Mouse (Mus musculus): Measurements from ENCODE around the gene Krt82.

Krt82 gene

GRCm38 (mm10) chr15:101550567-101550966, at the start of gene Krt82:
TSS of gene Krt82 (minus strand) at chr15:101550667.
- no peak for DNase-seq (ENCODE audit: low read depth, low spot score)

DNA sequence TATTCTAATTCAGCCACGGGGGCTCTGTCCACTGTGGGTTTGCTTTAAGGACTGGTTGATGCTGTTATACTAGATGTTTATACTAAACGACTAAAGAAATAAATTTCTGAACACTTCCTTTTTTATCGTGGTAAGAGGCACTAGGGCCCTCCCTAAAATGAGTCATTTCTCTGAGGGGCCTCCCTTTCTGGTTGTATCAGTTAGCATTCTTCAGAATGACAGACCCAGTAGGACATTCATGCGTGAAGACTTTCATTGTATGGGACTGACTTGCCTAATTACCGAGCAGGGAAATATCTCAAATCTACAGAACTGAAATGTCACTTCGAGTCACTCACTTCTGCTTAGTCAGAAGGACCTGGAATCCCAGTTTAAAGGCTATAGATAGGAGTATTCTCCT, 48.7 kb upstream of the Krt82 start:
- no peak for DNase-seq (ENCODE audit: low read depth, low spot score)

DNA sequence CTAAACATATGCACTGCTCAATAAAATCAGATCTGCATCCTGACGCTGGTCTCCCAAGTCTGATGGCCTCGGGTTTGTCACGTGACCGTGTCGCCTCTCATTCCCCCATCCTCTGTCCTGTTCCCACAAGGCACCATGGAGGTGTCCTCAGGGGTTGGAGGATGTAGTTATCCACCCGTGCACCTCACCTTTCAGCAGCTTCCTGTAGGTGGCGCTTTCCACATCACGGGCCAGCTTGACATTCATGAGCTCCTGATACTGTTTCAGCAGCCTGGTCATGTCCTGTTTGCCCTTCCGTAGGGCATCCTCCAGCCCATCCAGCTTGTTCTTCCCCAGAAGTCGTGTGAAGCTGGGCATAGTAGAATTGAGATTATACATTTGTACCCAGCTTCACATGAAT, 37.7 kb upstream of the Krt82 start:
- DNase-seq (ENCODE audit: low read depth, low spot score): no peak

- DNase-seq (ENCODE audit: low read depth, low spot score): no peak
Observed at GRCm38 (mm10) chr15:101584456-101584855, 34.0 kb upstream of the Krt82 start.

DNA sequence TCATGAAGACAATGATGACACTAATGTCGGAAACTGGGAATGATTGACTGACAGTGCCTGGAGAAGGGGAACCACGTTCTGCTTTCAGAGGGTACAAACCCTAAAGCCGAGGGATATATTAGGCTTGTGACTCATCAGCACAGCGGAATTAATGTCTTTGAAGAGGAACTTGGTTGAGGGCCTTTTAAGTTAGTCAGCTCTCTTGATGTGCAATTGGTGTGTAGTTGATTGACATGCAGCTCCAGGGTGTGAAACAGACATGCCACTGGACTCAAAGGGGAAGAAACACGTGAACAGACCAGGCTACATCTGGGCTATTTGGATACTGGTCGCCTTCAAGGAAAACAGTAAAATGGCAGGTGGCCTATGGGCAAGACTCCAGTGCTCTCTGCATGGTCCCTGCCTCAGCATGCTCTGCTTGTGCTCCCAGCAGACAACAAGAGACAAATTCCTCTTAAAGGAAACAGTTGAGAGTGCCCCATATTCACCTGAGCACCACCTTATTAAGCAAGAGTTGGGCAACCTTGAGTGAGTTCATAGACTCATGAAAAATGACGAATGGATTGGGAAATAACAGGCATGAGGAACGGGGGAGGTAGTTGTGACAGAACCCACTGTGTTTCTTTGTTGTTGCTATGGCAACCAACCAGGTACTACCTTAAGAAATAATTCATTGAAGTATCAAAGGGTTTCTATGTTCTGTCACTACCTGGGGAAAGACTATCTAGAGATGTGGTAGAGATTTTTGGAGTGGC, 32.9 kb upstream of the Krt82 start:
- DNase-seq (ENCODE audit: low read depth, low spot score): no peak

GRCm38 (mm10) chr15:101581701-101582100, 31.2 kb upstream of the Krt82 start:
- DNase-seq (ENCODE audit: low read depth, low spot score): no peak

DNA sequence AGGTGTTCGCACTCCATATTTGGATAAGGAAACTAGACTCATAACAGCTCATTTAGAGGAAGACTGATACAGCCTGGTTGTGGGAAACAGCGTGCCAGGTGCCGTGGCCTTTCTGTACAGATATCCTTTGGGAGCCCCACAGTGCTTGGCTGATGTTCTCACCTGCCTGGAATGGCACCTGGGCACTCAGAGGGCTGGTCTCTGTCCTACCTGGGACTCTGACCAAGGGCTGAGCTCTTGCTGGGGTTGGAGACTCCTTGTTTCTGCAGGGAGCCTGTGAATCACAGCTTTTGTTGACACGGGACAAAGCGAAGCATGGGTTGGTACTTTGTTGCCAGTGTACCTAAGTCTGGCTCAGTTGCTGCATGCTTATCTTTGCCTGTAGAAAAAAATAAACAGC, 25.0 kb upstream of the Krt82 start:
- DNase-seq (ENCODE audit: low read depth, low spot score): no peak

- DNase-seq (ENCODE audit: low read depth, low spot score): no peak
Observed at GRCm38 (mm10) chr15:101573796-101574345, 23.4 kb upstream of the Krt82 start, which contains the start of gene Krt75. TSS of gene Krt75 (minus strand) at chr15:101573904.

- no peak for DNase-seq (ENCODE audit: low read depth, low spot score)
Observed at GRCm38 (mm10) chr15:101567780-101568179, 17.3 kb upstream of the Krt82 start.

- DNase-seq (ENCODE audit: low read depth, low spot score): no peak
Observed at GRCm38 (mm10) chr15:101562850-101563249, 12.4 kb upstream of the Krt82 start, which contains the start of gene Krt90. TSS of gene Krt90 (minus strand) at chr15:101562950.

GRCm38 (mm10) chr15:101558034-101558646, 7.7 kb upstream of the Krt82 start:
- DNase-seq (ENCODE audit: low read depth, low spot score): no peak

DNA sequence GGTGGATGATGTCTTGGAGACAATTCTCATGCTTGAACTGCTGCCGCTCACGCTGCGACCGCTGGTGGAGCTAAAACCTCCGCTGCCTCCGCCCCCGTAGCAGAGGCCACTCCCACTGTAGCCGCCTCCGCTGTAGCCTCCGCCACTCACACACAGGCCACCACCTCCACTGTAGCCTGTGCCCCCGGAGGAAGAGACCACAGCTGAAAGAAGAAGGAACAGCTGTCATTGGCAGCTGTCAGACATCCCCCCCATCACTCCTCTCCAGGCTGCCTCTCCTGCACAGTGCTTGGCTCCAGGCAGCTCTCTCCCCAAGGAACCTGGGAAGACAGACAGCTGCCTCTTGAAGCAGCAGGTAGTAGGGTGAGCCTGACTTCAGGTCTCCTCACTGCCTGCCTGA, 2.7 kb upstream of the Krt82 start:
- no peak for DNase-seq (ENCODE audit: low read depth, low spot score)

DNA sequence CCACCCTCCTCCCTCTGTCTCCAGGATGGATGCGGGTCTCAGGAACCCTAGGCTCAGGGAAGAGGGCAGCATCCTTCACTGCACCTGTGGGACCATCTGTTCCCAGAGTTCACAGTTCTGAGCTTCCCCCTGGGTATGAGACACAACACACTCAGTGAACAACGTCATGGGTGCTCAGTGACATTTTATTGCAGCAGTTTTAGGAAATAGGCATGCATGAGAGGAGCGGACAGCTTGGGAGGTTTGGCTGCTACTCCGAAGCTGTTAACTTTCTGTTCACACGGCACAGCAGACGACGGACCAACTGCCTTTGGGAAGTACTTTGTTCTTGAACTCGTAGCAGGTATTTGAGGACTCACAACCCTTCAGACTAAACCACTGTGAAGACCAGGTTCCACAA, 1.7 kb upstream of the Krt82 start:
- DNase-seq (ENCODE audit: low read depth, low spot score): no peak

GRCm38 (mm10) chr15:101544478-101544877, 6.0 kb downstream of the Krt82 start:
- DNase-seq (ENCODE audit: low read depth, low spot score): no peak

GRCm38 (mm10) chr15:101542543-101542942, 7.9 kb downstream of the Krt82 start:
- no peak for DNase-seq (ENCODE audit: low read depth, low spot score)

- no peak for DNase-seq (ENCODE audit: low read depth, low spot score)
Observed at GRCm38 (mm10) chr15:101538580-101538900, 11.9 kb downstream of the Krt82 start.

GRCm38 (mm10) chr15:101537864-101538579, 12.4 kb downstream of the Krt82 start:
- no peak for DNase-seq (ENCODE audit: low read depth, low spot score)

- no peak for DNase-seq (ENCODE audit: low read depth, low spot score)
Observed at GRCm38 (mm10) chr15:101536054-101536850, 14.2 kb downstream of the Krt82 start.

- no peak for DNase-seq (ENCODE audit: low read depth, low spot score)
Observed at GRCm38 (mm10) chr15:101532720-101533119, 17.7 kb downstream of the Krt82 start, which contains the start of gene Krt84. TSS of gene Krt84 (minus strand) at chr15:101532820.

DNA sequence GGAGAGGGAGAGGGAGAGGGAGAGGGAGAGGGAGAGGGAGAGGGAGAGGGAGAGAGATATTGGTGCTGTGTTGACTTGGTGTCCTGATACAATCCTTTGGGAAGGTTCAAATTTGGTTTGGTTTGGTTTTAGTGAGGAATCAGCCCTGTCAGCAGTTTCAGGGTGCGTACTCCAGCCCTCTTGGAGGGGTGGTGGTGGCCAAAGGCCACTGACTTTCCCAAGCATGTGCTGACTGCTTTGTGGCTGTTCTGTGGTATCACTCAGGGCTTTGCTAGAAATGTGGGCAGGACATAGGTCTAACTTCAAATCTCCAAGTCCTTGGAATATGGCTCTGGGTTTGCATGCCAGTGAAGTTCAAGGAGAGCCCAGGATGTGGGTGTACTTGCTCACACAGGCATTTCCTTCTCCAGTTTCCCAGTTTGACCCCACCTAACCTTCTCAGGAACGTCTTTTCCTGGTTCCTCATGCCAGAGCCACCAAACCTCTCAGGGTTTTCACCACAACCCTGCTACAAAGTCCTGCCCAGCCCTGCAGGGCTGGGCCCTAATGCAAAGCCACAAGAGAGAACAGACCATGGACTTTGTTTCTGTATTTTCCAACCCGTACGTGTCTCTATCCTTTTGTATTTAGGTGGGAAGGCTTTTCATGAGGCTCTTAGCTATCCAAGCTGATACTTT, 27.8 kb downstream of the Krt82 start:
- no peak for DNase-seq (ENCODE audit: low read depth, low spot score)

GRCm38 (mm10) chr15:101519792-101520191, 30.7 kb downstream of the Krt82 start:
- peak; percentile 40 for DNase-seq (ENCODE audit: low read depth, low spot score)

Measured in retina, adult 2 months (tissue).